Mouse (Mus musculus) neural tube, embryonic 12.5 days (tissue): ENCODE measurements around the gene Gm3448. TPM values are rescaled to one million over a fixed set of nuclear protein-coding genes. Genes with fewer than 3 reads are reported as not detected.
"Not testable (repeated sequence)": the region's sequence is repeated elsewhere in the genome, so short reads cannot be mapped to it uniquely, and the experiment has no call there.

Source experiments
- ATAC-seq: fragments of 200-750 bp; cut with Nextera tagmentation; 2 replicates; pipeline ENCODE4 v1.8.0; 2017; ENCODE audit warnings: low read depth, mild to moderate bottlenecking, moderate TSS enrichment, moderate library complexity; ENCODE audit not compliant: low FRiP score
- H3K27ac ChIP-seq: fragments of 300-500 bp; sonication (generic); 2 replicates; pipeline ENCODE4 v1.5.1; 2016
- H3K27me3 ChIP-seq: fragments of 300-500 bp; sonication (generic); replicated peaks from 2 replicates; pipeline ENCODE4 v1.6.1; 2016; ENCODE audit warnings: mild to moderate bottlenecking
- H3K36me3 ChIP-seq: fragments of 300-500 bp; sonication (generic); 2 replicates; pipeline ENCODE4 v1.6.1; 2016; ENCODE audit warnings: mild to moderate bottlenecking
- H3K4me1 ChIP-seq: fragments of 300-500 bp; sonication (generic); 2 replicates; pipeline ENCODE4 v1.6.1; 2016
- H3K4me2 ChIP-seq: fragments of 300-500 bp; sonication (generic); replicated peaks from 2 replicates; pipeline ENCODE4 v1.6.1; 2016; ENCODE audit warnings: mild to moderate bottlenecking
- H3K4me3 ChIP-seq: fragments of 300-500 bp; sonication (generic); 2 replicates; pipeline ENCODE4 v1.5.1; 2016
- H3K9ac ChIP-seq: fragments of 300-500 bp; sonication (generic); 2 replicates; pipeline ENCODE4 v1.6.1; 2016; ENCODE audit warnings: mild to moderate bottlenecking
- H3K9me3 ChIP-seq: fragments of 300-500 bp; sonication (generic); 2 replicates; pipeline ENCODE4 v1.6.1; 2016; ENCODE audit warnings: mild to moderate bottlenecking
- WGBS: fragments of 180-500 bp; shearing (Covaris S2); methylation state at CpG from one replicate; pipeline ENCODE4 v1.1.7; 2016; 5-methylcytosine and 5-hydroxymethylcytosine counted together
- polyA plus RNA-seq: library from polyadenylated mRNA; unstranded; fragments of >200 nt; fragmentation: Nextera tagmentation; extraction: Ambion mirVana; gene quantifications from 2 replicates; pipeline ENCODE4 v1.2.1, GENCODE M21; 2016

The Gm3448 gene
- polyA plus RNA-seq, 1 experiment from 2014 or later, result 4.0 TPM

DNA sequence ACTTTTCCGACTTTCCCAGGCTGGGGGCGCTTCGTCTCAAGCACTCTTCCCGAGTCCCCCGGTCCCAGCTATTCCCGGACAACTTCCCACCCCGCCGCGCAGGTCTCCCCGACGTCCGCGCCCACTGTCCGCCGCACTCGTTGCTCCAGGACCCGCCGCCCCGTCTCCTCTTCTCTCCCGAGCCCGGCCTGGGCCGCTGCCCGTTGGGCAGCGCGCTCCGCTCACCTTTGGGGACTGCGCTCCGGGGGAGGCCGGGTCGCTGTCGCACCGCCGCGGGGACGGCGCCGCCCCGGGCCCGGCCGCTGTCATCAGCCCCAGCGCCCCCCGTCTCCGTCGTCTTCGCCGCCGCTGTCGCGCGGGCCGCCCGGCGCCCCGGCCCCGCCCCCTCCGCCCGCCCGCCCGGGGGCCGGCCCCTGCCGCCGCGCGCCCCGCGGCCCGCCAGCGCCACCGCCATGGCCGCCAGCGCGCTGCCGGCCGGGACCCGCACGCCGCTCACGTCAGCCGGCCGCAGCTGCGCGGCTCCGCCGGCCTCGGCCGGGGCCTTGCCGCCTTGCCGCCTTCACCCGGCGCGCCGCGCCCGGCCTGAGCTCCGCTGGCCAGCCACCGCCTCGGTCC lies 17.4 kb downstream of the Gm3448 start:
- not testable (repeated sequence) for H3K27ac ChIP-seq, H3K9me3 ChIP-seq, H3K36me3 ChIP-seq, H3K4me2 ChIP-seq, H3K4me1 ChIP-seq, H3K4me3 ChIP-seq, H3K9ac ChIP-seq, H3K27me3 ChIP-seq
- ATAC-seq, result peak; percentile 80
- WGBS, result no CpG with 5 or more reads among the region's 97 CpGs

DNA sequence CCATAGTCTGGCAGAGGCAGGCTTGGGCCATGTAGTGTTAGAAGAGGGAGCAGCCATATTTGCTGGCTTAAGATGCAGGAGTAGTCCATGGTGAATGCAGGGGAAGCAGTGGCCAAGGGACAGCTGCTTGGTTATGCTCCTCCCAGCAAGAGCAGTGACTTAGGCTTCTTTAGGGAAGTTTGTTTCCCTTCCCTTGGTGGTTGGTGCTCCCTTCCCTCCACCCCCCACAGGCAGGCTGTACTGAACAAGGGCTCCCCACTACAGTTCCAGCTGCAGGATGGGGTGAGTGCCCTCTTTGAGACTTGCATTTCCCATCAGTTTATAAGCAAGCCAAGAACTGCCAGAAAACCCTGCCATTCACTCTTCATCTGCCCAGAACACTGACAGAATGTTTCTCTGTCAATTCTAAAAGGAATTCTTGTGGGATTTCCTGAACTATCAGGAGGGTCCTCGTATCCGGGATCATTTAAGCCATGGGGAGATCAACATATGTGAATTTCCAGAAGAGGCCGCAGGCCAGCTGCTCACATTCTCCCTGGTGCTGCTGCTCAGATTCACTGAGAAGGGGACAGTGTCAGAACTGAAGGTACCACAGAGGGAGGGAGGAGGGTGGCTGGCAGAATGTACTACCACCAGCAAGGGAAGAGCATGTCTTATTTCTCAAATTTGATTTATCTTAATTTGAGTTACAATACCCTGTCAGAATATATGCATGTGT lies 19.7 kb downstream of the Gm3448 start:
- H3K9ac ChIP-seq, H3K27ac ChIP-seq, H3K4me1 ChIP-seq, H3K36me3 ChIP-seq, H3K9me3 ChIP-seq, H3K4me3 ChIP-seq, ATAC-seq, H3K27me3 ChIP-seq, H3K4me2 ChIP-seq: not testable (repeated sequence)
- WGBS, result 74% methylated on average over 3 of the region's 3 CpGs

DNA sequence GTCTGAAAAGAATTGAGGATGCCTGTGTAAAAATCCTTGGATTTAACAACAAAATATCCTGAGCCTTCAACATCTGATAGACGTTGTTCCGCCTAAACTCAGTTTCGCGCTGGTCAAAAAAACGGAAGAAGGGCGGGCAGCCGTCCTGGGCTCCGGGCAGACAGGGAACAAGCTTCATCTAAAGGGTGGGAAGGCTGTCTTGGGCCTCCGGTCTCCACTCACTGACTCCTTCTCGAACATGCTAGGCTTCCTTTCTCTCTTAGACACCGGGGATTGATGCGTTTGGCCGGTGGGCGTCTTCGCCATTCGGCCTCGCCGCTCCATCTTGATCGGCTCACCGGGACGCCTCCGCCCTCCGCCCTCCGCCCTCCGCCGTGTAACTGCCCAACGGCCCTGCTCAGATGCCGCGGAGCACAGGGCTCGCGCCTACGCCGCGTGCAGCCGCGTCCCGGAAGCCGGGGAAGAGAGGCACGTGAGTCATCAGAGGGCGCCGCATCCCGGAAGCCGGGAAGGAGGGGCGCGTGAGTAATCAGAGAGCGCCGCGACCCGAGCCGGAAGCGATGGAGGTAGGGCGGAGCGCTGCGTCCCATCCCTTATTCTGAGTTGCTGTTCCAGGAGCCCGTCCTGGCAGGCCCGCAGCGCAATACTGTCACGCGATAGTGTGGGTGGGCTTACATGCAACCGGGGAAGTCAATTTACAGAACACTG lies 31.5 kb downstream of the Gm3448 start, which contains the start of gene Gm3435:
TSS of gene Gm3435 (plus strand) at position 471 of the 708 bp plus-strand sequence.
- peak; percentile 96 for ATAC-seq
- H3K4me3 ChIP-seq, H3K9me3 ChIP-seq: not testable (repeated sequence)

DNA sequence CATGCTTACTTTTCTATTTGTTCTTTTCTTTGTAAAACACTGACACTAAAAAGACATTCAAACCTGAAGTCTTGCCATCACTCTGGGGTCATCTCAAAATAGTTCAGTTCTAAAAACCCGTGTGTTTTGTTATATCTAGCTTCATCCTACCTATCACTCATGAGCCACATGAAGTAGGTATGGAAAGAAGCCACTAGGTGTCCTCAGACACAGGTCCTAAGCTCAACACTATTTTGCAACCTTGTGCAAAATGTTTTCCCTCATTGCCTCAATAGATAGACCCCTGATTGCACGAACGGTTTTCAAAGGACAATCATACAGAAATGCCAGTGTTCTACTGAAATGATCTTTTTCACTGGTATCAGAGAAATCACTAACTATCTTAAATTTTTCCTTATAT lies 32.2 kb downstream of the Gm3448 start:
- H3K36me3 ChIP-seq, H3K9me3 ChIP-seq, H3K4me2 ChIP-seq, ATAC-seq, H3K9ac ChIP-seq, H3K27ac ChIP-seq, H3K4me1 ChIP-seq, H3K4me3 ChIP-seq, H3K27me3 ChIP-seq: not testable (repeated sequence)
- WGBS, result no CpG with 5 or more reads among the region's 3 CpGs

More for the DNA sequence above, 31.5 kb downstream of the Gm3448 start, which contains the start of gene Gm3435:
- not testable (repeated sequence) for H3K9ac ChIP-seq, H3K4me1 ChIP-seq, H3K27me3 ChIP-seq, H3K4me2 ChIP-seq, H3K27ac ChIP-seq, H3K36me3 ChIP-seq
- no CpG with 5 or more reads among the region's 60 CpGs for WGBS

DNA sequence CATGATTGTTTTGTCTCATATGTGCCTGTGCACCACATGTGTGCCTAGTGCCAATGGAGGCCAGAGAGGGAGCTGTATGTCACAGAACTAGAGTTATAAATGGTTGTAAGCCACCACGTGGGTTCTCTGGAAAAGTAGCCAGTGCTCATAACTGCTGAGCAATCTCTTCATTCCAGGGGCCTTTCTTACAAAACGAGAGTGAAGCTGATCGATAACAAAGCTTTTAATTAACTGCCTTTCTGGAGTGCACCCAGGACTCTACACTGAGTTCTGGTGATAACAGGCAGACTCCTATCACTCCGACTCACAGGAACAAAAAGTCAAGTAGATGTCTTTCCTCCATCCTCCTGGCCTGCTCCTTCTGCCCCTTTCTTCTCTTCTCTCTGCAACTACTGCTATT lies 41.3 kb downstream of the Gm3448 start:
- not testable (repeated sequence) for H3K4me2 ChIP-seq, H3K27ac ChIP-seq, H3K4me1 ChIP-seq, H3K9ac ChIP-seq, H3K27me3 ChIP-seq, H3K36me3 ChIP-seq, H3K9me3 ChIP-seq, ATAC-seq, H3K4me3 ChIP-seq
- no CpG with 5 or more reads among the region's 4 CpGs for WGBS

DNA sequence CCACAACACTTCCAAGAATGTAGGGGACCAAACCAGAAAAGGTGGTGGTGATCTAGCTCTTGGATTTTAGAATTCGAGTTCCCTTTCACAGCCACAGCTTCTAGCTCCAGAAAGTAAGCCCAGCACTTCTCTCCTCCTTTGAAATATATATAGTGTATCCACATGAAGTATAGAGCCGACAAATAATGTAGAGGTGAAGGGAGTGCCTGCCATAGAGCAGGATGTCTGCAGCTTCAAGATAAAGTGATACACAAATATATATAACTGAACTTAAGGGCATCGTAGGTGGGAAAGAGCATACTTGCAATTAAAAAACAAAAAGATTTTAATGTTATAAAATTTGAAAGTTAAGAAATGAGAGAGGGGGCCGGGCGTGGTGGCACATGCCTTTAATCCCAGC lies 47.2 kb downstream of the Gm3448 start:
- H3K36me3 ChIP-seq, ATAC-seq, H3K9ac ChIP-seq, H3K4me3 ChIP-seq, H3K27me3 ChIP-seq, H3K27ac ChIP-seq, H3K4me2 ChIP-seq, H3K4me1 ChIP-seq, H3K9me3 ChIP-seq: not testable (repeated sequence)
- WGBS, result no CpG with 5 or more reads among the region's 5 CpGs

DNA sequence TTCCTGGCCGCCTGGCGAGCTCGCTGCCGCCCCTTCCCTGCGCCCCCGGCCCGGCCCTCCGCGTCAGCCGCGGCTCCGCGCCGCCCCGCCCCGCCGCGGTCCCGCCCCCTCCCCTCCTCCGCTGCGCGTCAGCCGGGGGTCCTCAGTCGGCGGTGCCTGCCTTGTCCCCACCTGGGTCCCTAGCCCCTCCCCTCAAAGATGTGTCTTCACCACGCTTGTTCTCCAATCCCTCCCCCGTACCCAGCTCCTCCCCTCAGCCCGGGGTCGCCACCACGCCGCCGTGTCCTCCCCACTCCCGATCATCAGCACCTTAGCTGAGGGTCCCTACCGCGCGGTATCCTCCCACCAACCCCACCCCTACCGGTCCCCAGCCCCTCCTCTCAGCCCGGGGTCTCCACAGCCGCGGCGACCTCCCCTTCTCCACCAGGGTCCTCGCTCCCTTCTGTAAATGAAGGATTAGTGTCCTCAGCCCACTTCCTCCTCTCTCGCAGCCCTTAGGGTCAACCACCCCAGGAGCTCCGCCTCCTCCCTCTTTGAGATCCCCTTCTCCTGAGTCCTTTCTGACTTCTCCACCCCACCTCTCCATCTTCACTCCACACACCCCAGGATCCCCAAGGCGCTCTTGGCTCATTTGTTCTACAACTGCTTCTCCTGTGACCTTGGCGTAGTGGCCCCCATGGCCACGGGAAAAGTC lies 48.1 kb downstream of the Gm3448 start:
- ATAC-seq, result peak; percentile 88
- H3K9ac ChIP-seq, H3K9me3 ChIP-seq, H3K4me2 ChIP-seq, H3K4me1 ChIP-seq, H3K4me3 ChIP-seq, H3K27ac ChIP-seq, H3K27me3 ChIP-seq, H3K36me3 ChIP-seq: not testable (repeated sequence)
- WGBS, result no CpG with 5 or more reads among the region's 47 CpGs

DNA sequence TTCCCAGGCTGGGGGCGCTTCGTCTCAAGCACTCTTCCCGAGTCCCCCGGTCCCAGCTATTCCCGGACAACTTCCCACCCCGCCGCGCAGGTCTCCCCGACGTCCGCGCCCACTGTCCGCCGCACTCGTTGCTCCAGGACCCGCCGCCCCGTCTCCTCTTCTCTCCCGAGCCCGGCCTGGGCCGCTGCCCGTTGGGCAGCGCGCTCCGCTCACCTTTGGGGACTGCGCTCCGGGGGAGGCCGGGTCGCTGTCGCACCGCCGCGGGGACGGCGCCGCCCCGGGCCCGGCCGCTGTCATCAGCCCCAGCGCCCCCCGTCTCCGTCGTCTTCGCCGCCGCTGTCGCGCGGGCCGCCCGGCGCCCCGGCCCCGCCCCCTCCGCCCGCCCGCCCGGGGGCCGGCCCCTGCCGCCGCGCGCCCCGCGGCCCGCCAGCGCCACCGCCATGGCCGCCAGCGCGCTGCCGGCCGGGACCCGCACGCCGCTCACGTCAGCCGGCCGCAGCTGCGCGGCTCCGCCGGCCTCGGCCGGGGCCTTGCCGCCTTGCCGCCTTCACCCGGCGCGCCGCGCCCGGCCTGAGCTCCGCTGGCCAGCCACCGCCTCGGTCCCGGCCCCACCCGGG lies 48.7 kb downstream of the Gm3448 start:
- not testable (repeated sequence) for H3K9ac ChIP-seq, H3K27ac ChIP-seq, H3K4me2 ChIP-seq, H3K4me1 ChIP-seq, H3K9me3 ChIP-seq, H3K27me3 ChIP-seq, H3K36me3 ChIP-seq, H3K4me3 ChIP-seq
- no CpG with 5 or more reads among the region's 98 CpGs for WGBS
- ATAC-seq, result peak; percentile 80

DNA sequence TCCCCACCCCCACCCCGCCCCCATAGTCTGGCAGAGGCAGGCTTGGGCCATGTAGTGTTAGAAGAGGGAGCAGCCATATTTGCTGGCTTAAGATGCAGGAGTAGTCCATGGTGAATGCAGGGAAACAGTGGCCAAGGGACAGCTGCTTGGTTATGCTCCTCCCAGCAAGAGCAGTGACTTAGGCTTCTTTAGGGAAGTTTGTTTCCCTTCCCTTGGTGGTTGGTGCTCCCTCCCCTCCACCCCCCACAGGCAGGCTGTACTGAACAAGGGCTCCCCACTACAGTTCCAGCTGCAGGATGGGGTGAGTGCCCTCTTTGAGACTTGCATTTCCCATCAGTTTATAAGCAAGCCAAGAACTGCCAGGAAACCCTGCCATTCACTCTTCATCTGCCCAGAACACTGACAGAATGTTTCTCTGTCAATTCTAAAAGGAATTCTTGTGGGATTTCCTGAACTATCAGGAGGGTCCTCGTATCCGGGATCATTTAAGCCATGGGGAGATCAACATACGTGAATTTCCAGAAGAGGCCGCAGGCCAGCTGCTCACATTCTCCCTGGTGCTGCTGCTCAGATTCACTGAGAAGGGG lies 51.1 kb downstream of the Gm3448 start:
- not testable (repeated sequence) for H3K4me2 ChIP-seq, H3K36me3 ChIP-seq, H3K27me3 ChIP-seq, H3K4me1 ChIP-seq, H3K9me3 ChIP-seq, H3K27ac ChIP-seq, H3K4me3 ChIP-seq, H3K9ac ChIP-seq, ATAC-seq
- WGBS, result 78% methylated on average over 5 of the region's 5 CpGs

DNA sequence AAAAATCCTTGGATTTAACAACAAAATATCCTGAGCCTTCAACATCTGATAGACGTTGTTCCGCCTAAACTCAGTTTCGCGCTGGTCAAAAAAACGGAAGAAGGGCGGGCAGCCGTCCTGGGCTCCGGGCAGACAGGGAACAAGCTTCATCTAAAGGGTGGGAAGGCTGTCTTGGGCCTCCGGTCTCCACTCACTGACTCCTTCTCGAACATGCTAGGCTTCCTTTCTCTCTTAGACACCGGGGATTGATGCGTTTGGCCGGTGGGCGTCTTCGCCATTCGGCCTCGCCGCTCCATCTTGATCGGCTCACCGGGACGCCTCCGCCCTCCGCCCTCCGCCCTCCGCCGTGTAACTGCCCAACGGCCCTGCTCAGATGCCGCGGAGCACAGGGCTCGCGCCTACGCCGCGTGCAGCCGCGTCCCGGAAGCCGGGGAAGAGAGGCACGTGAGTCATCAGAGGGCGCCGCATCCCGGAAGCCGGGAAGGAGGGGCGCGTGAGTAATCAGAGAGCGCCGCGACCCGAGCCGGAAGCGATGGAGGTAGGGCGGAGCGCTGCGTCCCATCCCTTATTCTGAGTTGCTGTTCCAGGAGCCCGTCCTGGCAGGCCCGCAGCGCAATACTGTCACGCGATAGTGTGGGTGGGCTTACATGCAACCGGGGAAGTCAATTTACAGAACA lies 62.8 kb downstream of the Gm3448 start, which contains the start of the genes 9030025P20Rik and Gm3417:
TSS of gene 9030025P20Rik (plus strand) at position 107 of the 677 bp plus-strand sequence.
TSS of gene Gm3417 (minus strand) at position 429 of the 677 bp plus-strand sequence.
- not testable (repeated sequence) for H3K27me3 ChIP-seq, H3K4me3 ChIP-seq, H3K27ac ChIP-seq, H3K4me1 ChIP-seq, H3K9me3 ChIP-seq, H3K9ac ChIP-seq, H3K36me3 ChIP-seq
- 0 out of 2 replicates have a peak within 1 kb of the TSS, but pooled peaks have one; percentile 38 for H3K4me2 ChIP-seq
- no CpG with 5 or more reads among the region's 60 CpGs for WGBS
- peak; percentile 97 for ATAC-seq

DNA sequence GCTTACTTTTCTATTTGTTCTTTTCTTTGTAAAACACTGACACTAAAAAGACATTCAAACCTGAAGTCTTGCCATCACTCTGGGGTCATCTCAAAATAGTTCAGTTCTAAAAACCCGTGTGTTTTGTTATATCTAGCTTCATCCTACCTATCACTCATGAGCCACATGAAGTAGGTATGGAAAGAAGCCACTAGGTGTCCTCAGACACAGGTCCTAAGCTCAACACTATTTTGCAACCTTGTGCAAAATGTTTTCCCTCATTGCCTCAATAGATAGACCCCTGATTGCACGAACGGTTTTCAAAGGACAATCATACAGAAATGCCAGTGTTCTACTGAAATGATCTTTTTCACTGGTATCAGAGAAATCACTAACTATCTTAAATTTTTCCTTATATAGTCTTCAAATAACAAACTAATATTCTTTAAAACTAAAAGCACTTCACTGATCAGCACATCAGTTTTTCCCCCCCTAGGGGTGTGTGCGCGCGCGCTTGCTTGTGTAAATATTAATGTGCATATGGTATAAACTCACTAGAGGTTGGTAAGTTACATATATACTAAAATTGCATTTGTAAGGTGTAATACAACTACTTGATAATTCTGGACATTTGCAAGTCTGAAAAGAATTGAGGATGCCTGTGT lies 63.5 kb downstream of the Gm3448 start:
- not testable (repeated sequence) for H3K4me1 ChIP-seq, H3K4me3 ChIP-seq, H3K9ac ChIP-seq, H3K27me3 ChIP-seq, H3K27ac ChIP-seq, H3K9me3 ChIP-seq, H3K36me3 ChIP-seq
- 0 out of 2 replicates have a peak, but pooled peaks have one; percentile 5 for ATAC-seq
- 0 out of 2 replicates have a peak overlapping the region, but pooled peaks have one; percentile 38 for H3K4me2 ChIP-seq
- WGBS, result 5% methylated on average over 4 of the region's 7 CpGs
